7 mouse cellular contexts compared by ENCODE assay signal in the genomic region with DNA sequence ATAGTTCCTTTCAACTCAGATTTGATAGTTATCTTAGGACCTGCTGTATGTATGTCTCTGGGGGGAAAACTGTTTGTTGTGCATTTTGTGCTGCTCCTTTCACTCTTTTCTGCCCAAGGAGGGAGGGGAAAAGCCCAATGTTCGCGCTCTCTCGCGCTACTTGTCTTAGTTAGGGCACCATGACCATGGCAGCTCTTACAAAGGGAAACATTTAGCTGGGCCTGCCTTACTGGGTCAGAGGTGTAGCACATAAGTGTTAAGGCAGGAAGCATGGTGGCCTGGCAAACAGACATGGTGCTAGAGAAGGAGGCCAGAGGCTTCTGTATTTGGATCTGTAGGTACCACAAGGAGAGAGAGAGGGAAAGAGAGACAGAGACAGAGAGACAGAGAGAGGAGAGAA. TPM values are rescaled to one million over a fixed set of nuclear protein-coding genes. Genes with fewer than 3 reads are reported as not detected.
A peak's percentile ranks its signal among the peaks of the same experiment; 100 is the strongest.
DNase-seq lines count a peak whose midpoint lies in the region; ATAC-seq lines count a peak whose summit lies in the region.

No protein-coding gene starts in this region.

- H3K27ac ChIP-seq in forebrain, embryonic 10.5 days = 0 out of 2 replicates have a peak overlapping the region, but pooled peaks have one; percentile 5
- H3K27ac ChIP-seq in limb, embryonic 12.5 days = no peak overlapping the region
- H3K27ac ChIP-seq in stomach, embryonic 15.5 days = 0 out of 2 replicates have a peak overlapping the region, but pooled peaks have one; percentile 21

- H3K4me1 ChIP-seq in megakaryocyte, embryonic 14.5 days = peaks cover 43% of the 10 kb centered on the region
- peaks cover 40% of the 10 kb centered on the region for H3K4me1 ChIP-seq in forebrain, embryonic 10.5 days
- H3K4me1 ChIP-seq in limb, embryonic 12.5 days (replicated peaks) = peaks cover 32% of the 10 kb centered on the region
- peaks cover 14% of the 10 kb centered on the region; the same call in 1 of the 2 replicates for H3K4me1 ChIP-seq in stomach, embryonic 15.5 days

- WGBS in forebrain, embryonic 10.5 days = 74% methylated on average over 4 of the region's 4 CpGs
- WGBS in limb, embryonic 12.5 days = 76% methylated on average over 4 of the region's 4 CpGs
- 62% methylated on average over 4 of the region's 4 CpGs for WGBS in stomach, embryonic 15.5 days

- H3K9me3 ChIP-seq in megakaryocyte, embryonic 14.5 days = no peaks in the 10 kb centered on the region
- H3K9me3 ChIP-seq in forebrain, embryonic 10.5 days = peaks cover 1% of the 10 kb centered on the region; the same call in 1 of the 2 replicates
- H3K9me3 ChIP-seq in limb, embryonic 12.5 days = no peaks in the 10 kb centered on the region
- no peaks in the 10 kb centered on the region for H3K9me3 ChIP-seq in stomach, embryonic 15.5 days

- intact Hi-C loops in left cerebral cortex, postnatal 4 days (cut with DNase I) = no loop called here

- H3K4me2 ChIP-seq in limb, embryonic 12.5 days = peak overlapping the region; percentile 51
- H3K4me2 ChIP-seq in stomach, embryonic 15.5 days = peak overlapping the region; percentile 51

- H3K9ac ChIP-seq in limb, embryonic 12.5 days (replicated peaks) = peak overlapping the region; percentile 37; the same call in 1 of the 2 replicates
- H3K9ac ChIP-seq in stomach, embryonic 15.5 days = no peak overlapping the region

- peaks cover 28% of the 10 kb centered on the region for H3K36me3 ChIP-seq in megakaryocyte, embryonic 14.5 days (replicated peaks; ENCODE audit: low read length)
- peaks cover 22% of the 10 kb centered on the region for H3K36me3 ChIP-seq in forebrain, embryonic 10.5 days (replicated peaks)
- peaks cover 2% of the 10 kb centered on the region; the same call in 1 of the 2 replicates for H3K36me3 ChIP-seq in limb, embryonic 12.5 days
- H3K36me3 ChIP-seq in stomach, embryonic 15.5 days = peaks cover 1% of the 10 kb centered on the region; the same call in 1 of the 2 replicates

- ATAC-seq in megakaryocyte, adult 5-6 weeks (ENCODE audit: poor library complexity, severe bottlenecking) = no peak
- no peak for ATAC-seq in limb, embryonic 12.5 days (ENCODE audit: insufficient number of reproducible peaks, insufficient read depth, low FRiP score, low TSS enrichment, low read depth)
- ATAC-seq in stomach, embryonic 15.5 days (ENCODE audit: insufficient read depth, low FRiP score, low read depth) = no peak
- ATAC-seq in frontal cortex, adult (ENCODE audit: low TSS enrichment) = no peak

- no peaks in the 10 kb centered on the region for H3K27me3 ChIP-seq in megakaryocyte, embryonic 14.5 days (replicated peaks)
- no peaks in the 10 kb centered on the region for H3K27me3 ChIP-seq in forebrain, embryonic 10.5 days (ENCODE audit: poor library complexity, severe bottlenecking)
- no peaks in the 10 kb centered on the region for H3K27me3 ChIP-seq in limb, embryonic 12.5 days
- H3K27me3 ChIP-seq in stomach, embryonic 15.5 days (replicated peaks) = no peaks in the 10 kb centered on the region

- peak overlapping the region; percentile 89 for H3K4me3 ChIP-seq in megakaryocyte, embryonic 14.5 days (replicated peaks)
- H3K4me3 ChIP-seq in forebrain, embryonic 10.5 days = peak overlapping the region; percentile 76
- peak overlapping the region; percentile 22 for H3K4me3 ChIP-seq in limb, embryonic 12.5 days (replicated peaks)
- H3K4me3 ChIP-seq in stomach, embryonic 15.5 days (replicated peaks) = peak overlapping the region; percentile 19

- DNase-seq in forebrain, embryonic 10.5 days (ENCODE audit: extremely low spot score, low spot score) = no peak
- no peak for DNase-seq in left cerebral cortex, postnatal 4 days

RNA-seq across cellular contexts. Expression of a gene that starts 4.7 kb away (rescaled TPM):
- 4.8 and 8.7 TPM in 2 replicates for polyA plus RNA-seq in megakaryocyte, embryonic 14.5 days (2012; ENCODE audit: insufficient read depth, low replicate concordance)
- 85.6 and 92.6 TPM in 2 replicates for total RNA-seq in megakaryocyte, adult 5-6 weeks (2015)
- 44.9 and 53.4 TPM in 2 replicates for total RNA-seq in megakaryocyte, adult 5-6 weeks (2017)
- 3.4 and 4.0 TPM in 2 replicates for polyA plus RNA-seq in forebrain, embryonic 10.5 days (2016; fragmentation: Nextera tagmentation; extraction: Ambion mirVana)
- 8.9 and 10.6 TPM in 2 replicates for polyA plus RNA-seq in limb, embryonic 12.5 days (2016; fragmentation: Nextera tagmentation; extraction: Ambion mirVana)
- polyA plus RNA-seq in stomach, embryonic 15.5 days (2015; fragmentation: Nextera tagmentation; extraction: Ambion mirVana) = 5.3 and 6.3 TPM in 2 replicates
- 10 to 100 TPM; 69.7 to 70.9 TPM for total RNA-seq in left cerebral cortex, postnatal 4 days (2021)

RNA-seq across cellular contexts. Expression of a gene that starts 43.9 kb away (rescaled TPM):
- 2.4 and 69.9 TPM in 2 replicates for polyA plus RNA-seq in megakaryocyte, embryonic 14.5 days (2012; ENCODE audit: insufficient read depth, low replicate concordance)
- 9.8 and 12.2 TPM in 2 replicates for total RNA-seq in megakaryocyte, adult 5-6 weeks (2015)
- 6.4 and 8.0 TPM in 2 replicates for total RNA-seq in megakaryocyte, adult 5-6 weeks (2017)
- 12.3 and 14.1 TPM in 2 replicates for polyA plus RNA-seq in forebrain, embryonic 10.5 days (2016; fragmentation: Nextera tagmentation; extraction: Ambion mirVana)
- 21.4 and 21.9 TPM in 2 replicates for polyA plus RNA-seq in limb, embryonic 12.5 days (2016; fragmentation: Nextera tagmentation; extraction: Ambion mirVana)
- polyA plus RNA-seq in stomach, embryonic 15.5 days (2015; fragmentation: Nextera tagmentation; extraction: Ambion mirVana) = 24.6 and 26.3 TPM in 2 replicates
- 10 to 100 TPM; 45.6 to 46.9 TPM for total RNA-seq in left cerebral cortex, postnatal 4 days (2021)

Comparison
In these comparisons a context has a peak if more than half of its experiments do, and no peak if none do; other contexts are left out.
1. H3K4me3 ChIP-seq: peak in every context shown above with its lines; median percentile 89 in megakaryocyte, embryonic 14.5 days; 76 in forebrain, embryonic 10.5 days; 22 in limb, embryonic 12.5 days; 19 in stomach, embryonic 15.5 days.